Mouse (Mus musculus) liver, embryonic 15.5 days (tissue): ENCODE measurements around the gene Vamp5. TPM values are rescaled to one million over a fixed set of nuclear protein-coding genes. Genes with fewer than 3 reads are reported as not detected.

Source experiments
- ATAC-seq: fragments of 200-750 bp; cut with Nextera tagmentation; 2 replicates; pipeline ENCODE4 v1.8.0; 2017; ENCODE audit warnings: moderate number of reproducible peaks, mild to moderate bottlenecking, moderate library complexity; ENCODE audit not compliant: insufficient read depth
- H3K27ac ChIP-seq: fragments of 300-500 bp; sonication (generic); replicated peaks from 2 replicates; pipeline ENCODE4 v1.5.1; 2015; ENCODE audit warnings: mild to moderate bottlenecking, inconsistent platforms
- H3K27me3 ChIP-seq: fragments of 300-500 bp; sonication (generic); 2 replicates; pipeline ENCODE4 v1.6.1; 2015; ENCODE audit warnings: mild to moderate bottlenecking, inconsistent platforms
- H3K36me3 ChIP-seq: fragments of 300-500 bp; sonication (generic); replicated peaks from 2 replicates; pipeline ENCODE4 v1.6.1; 2015; ENCODE audit warnings: moderate library complexity, mild to moderate bottlenecking, inconsistent platforms
- H3K4me1 ChIP-seq: fragments of 300-500 bp; sonication (generic); replicated peaks from 2 replicates; pipeline ENCODE4 v1.6.1; 2015; ENCODE audit warnings: inconsistent platforms
- H3K4me2 ChIP-seq: fragments of 300-500 bp; sonication (generic); 2 replicates; pipeline ENCODE4 v1.6.1; 2015; ENCODE audit warnings: moderate library complexity, mild to moderate bottlenecking, inconsistent platforms
- H3K4me3 ChIP-seq: fragments of 300-500 bp; sonication (generic); replicated peaks from 2 replicates; pipeline ENCODE4 v1.5.1; 2015; ENCODE audit warnings: mild to moderate bottlenecking, inconsistent platforms
- H3K9ac ChIP-seq: fragments of 300-500 bp; sonication (generic); 2 replicates; pipeline ENCODE4 v1.6.1; 2015; ENCODE audit warnings: moderate library complexity, mild to moderate bottlenecking, inconsistent platforms
- H3K9me3 ChIP-seq: fragments of 300-500 bp; sonication (generic); replicated peaks from 2 replicates; pipeline ENCODE4 v1.6.1; 2016; ENCODE audit warnings: inconsistent platforms
- WGBS: fragments of 180-500 bp; shearing (Covaris S2); methylation state at CpG from one replicate; pipeline ENCODE4 v1.1.7; 2015; ENCODE audit warnings: mixed read lengths; ENCODE audit not compliant: insufficient replicate concordance; 5-methylcytosine and 5-hydroxymethylcytosine counted together
- polyA plus RNA-seq: library from polyadenylated mRNA; unstranded; fragments of >200 nt; fragmentation: Nextera tagmentation; extraction: Ambion mirVana; gene quantifications from 2 replicates; pipeline ENCODE4 v1.2.1, GENCODE M21; 2015

Gene Vamp5
- 66.2 and 67.1 TPM in 2 replicates for polyA plus RNA-seq

DNA sequence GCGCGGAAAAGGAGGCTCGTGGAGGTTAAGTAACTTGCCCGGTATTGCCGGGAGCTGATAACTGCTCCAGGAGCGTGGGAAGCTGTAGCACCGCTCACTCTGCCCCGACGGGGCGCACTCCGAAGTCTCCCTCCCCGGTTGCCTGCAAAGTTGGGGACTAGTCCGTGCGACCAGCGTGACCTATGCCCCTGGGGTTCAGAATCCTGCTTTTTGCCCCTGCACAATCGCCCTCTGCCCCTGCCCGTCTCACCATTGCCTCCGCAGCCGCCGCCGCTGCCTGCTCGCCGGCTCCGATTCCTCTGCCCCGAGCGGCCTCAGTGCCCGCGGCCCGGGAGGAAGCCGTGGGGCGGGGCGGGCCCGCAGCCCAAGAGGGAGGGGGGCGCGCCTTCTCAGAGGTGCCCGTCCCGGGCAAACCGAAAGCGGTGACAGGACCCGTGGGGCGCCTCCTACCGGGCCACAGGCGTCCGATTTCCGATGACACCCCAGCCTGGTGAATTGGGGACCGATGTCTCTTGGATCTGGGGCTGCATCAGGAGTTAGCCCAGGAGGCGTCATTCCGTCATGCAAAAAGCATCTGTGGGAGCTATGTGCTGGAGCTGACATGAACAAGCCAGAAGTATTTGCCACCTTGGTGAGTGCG lies at the start of gene Vamp5:
Gene Vamp5 (minus strand): TSS at position 338 of the 640 bp plus-strand sequence.
- Histone ChIP-seq H3K27me3 (no peaks in the 10 kb centered on the region), H3K9me3 (no peaks in the 10 kb centered on the region), H3K4me3 (peak within 1 kb of the TSS; percentile 77), H3K4me1 (peaks cover 90% of the 10 kb centered on the region), H3K36me3 (peaks cover 10% of the 10 kb centered on the region), H3K4me2 (peak within 1 kb of the TSS; percentile 73), H3K27ac (peak within 1 kb of the TSS; percentile 92), H3K9ac (peak within 1 kb of the TSS; percentile 86)
- WGBS = under 1% methylated on average over 49 of the region's 49 CpGs
- peak; percentile 85 for ATAC-seq

DNA sequence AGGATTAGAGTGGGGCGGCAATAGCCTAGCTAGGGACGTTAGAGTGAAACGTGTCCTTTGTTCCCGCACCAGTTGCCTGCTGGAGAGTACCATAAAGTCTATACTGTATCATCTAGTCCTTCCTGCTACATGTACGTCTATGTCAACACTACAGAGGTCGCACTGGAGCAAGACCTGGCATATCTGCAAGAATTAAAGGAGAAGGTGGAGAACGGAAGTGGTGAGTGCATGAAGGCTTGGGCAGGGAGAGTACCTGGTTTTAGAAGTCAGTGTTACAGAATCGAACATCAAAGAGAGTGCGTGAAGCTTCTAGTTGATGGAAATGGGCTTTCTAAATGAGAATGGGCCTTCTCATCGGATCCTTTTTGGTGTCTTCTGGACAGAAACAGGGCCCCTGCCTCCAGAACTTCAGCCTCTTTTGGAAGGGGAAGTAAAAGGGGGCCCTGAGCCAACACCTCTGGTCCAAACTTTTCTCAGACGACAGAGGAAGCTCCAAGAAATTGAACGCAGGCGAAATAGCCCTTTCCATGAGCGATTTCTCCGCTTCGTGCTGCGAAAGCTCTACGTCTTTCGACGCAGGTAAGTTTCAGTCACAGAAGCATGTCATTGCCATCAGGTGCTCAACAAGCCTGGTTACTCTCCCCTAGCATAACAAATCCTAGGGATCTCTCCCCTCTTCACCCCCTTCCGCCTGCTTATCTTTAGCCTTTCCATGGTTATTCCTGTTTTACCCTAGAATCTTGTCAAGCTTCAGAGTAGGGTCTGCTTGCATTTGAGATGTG lies 49.0 kb upstream of the Vamp5 start:
- Histone ChIP-seq H3K27me3 (no peaks in the 10 kb centered on the region), H3K4me1 (no peaks in the 10 kb centered on the region), H3K9ac (no peak overlapping the region), H3K4me3 (no peak overlapping the region), H3K27ac (no peak overlapping the region), H3K36me3 (peaks cover 96% of the 10 kb centered on the region), H3K4me2 (no peak overlapping the region), H3K9me3 (no peaks in the 10 kb centered on the region)
- no peak for ATAC-seq
- 82% methylated on average over 21 of the region's 21 CpGs for WGBS

DNA sequence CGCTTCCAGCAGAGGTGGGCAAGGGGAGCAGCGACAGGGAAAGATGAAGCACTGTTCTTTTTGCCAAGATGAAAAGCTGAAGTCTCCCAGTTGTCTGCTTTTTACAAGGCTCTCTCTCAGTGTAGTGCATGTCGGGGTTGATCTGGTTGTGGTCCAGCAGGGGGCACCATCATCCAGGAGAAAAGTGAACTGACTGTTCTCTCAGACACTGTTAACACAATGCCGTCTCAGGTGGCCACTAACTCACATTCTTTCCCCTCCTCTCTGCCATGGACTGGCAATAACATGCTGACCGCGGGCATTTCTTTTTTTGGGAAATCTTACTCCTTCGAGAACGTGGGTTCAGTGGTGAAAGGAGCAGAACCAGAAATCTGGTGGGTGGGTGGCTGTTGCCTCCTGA lies 47.8 kb upstream of the Vamp5 start:
- WGBS = 34% methylated on average over 8 of the region's 8 CpGs
- Histone ChIP-seq H3K9ac (no peak overlapping the region), H3K4me2 (no peak overlapping the region), H3K4me1 (no peaks in the 10 kb centered on the region), H3K27me3 (no peaks in the 10 kb centered on the region), H3K36me3 (peaks cover 96% of the 10 kb centered on the region), H3K27ac (no peak overlapping the region), H3K9me3 (no peaks in the 10 kb centered on the region), H3K4me3 (no peak overlapping the region)
- ATAC-seq = no peak

DNA sequence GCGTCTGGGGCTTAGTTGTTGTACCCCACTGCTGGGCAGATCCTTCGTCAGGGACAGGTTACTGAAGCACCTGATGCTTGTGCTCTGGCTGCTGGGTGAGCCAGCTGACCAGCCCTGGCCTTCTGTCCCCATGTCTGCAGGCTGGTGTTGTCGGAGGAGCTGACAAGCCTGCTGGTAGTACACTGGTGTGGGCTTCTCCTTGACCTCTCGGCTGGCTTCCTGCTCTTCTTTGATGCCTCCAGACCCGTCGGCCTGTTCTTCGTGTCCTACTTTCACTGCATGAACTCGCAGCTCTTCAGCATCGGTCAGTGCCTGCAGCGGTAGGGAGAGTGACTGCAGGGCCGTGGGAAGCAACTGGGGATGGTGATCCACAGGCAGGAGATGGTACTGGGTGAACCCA lies 45.4 kb upstream of the Vamp5 start:
- H3K9ac ChIP-seq = no peak overlapping the region
- 0 out of 2 replicates have a peak, but pooled peaks cover 2% of the 10 kb centered on the region for H3K4me1 ChIP-seq
- no peaks in the 10 kb centered on the region for H3K9me3 ChIP-seq
- H3K4me2 ChIP-seq = no peak overlapping the region
- ATAC-seq = no peak
- H3K4me3 ChIP-seq = no peak overlapping the region
- WGBS = 81% methylated on average over 11 of the region's 11 CpGs
- H3K27ac ChIP-seq = no peak overlapping the region
- peaks cover 91% of the 10 kb centered on the region for H3K36me3 ChIP-seq
- H3K27me3 ChIP-seq = no peaks in the 10 kb centered on the region

DNA sequence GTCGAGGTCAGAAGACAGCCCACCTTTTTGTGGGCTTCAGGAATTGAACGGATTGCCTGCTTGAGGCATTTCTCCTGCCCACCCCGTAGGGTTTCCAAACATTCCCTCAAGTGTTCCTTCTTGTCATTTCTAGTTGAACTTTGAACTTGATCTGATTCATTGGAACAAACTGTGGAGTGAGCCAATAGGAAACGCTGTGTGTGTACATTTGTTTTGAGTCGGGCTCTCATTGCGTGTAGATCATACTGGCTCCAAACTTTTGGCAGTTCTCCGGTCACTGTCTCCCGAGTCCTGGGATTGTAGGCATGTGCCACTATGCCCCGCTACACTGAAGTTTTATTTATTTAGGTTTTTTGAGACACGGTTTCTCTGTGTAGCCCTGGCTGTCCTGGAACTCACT lies 40.6 kb upstream of the Vamp5 start:
- no peak for ATAC-seq
- Histone ChIP-seq H3K9me3 (no peaks in the 10 kb centered on the region), H3K27ac (no peak overlapping the region), H3K9ac (no peak overlapping the region), H3K4me2 (no peak overlapping the region), H3K4me1 (peaks cover 40% of the 10 kb centered on the region), H3K36me3 (peaks cover 65% of the 10 kb centered on the region), H3K4me3 (no peak overlapping the region), H3K27me3 (no peaks in the 10 kb centered on the region)
- WGBS = 81% methylated on average over 10 of the region's 10 CpGs

DNA sequence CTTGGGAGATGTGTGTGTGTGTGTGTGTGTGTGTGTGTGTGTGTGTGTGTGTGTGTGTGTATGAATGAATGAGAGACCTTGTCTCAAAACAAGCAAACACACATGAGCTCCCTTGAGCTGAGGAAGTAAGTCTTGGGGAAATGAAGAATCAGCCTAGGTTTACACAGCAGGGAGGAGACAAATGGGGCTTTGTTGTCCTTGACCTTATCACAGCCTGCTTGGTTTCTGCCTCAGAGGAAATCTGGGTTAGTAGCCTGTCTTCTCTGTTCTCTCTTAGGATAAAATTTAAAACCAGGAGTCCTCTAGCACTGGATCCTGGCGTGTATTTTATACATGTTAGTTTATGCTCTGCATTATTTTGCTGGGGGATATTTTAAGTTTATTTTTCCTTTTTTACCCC lies 39.5 kb upstream of the Vamp5 start:
- no peak for ATAC-seq
- Histone ChIP-seq H3K4me1 (peaks cover 45% of the 10 kb centered on the region), H3K4me3 (no peak overlapping the region)

DNA sequence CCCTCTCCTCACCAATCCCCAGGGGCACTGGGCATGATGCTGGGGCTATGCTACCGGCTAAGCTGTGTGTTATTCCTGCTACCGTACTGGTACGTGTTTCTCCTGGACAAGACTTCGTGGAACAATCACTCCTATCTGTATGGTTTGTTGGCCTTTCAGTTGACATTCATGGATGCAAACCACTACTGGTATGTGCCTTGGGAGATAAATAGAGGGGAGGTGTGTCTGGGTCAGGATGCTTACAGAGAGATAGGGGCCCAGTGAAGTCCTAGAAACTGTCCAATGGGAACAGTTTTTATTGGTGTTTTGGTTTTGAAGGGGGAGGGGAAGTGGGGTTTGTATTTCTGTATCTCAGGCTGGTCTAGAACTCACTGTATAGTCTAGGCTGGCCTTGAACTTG lies 38.0 kb upstream of the Vamp5 start:
- H3K4me2 ChIP-seq = peak overlapping the region; percentile 36; the same call in 1 of the 2 replicates
- peak overlapping the region; percentile 59 for H3K27ac ChIP-seq
- peak; percentile 51; the same call in 1 of the 2 replicates for ATAC-seq
- no peak overlapping the region for H3K4me3 ChIP-seq
- H3K9me3 ChIP-seq = no peaks in the 10 kb centered on the region
- no peaks in the 10 kb centered on the region for H3K27me3 ChIP-seq
- H3K4me1 ChIP-seq = peaks cover 58% of the 10 kb centered on the region
- 18% methylated on average over 4 of the region's 4 CpGs for WGBS
- peaks cover 39% of the 10 kb centered on the region for H3K36me3 ChIP-seq
- no peak overlapping the region for H3K9ac ChIP-seq

More for the DNA sequence above, 39.5 kb upstream of the Vamp5 start:
- Histone ChIP-seq H3K27ac (no peak overlapping the region), H3K4me2 (no peak overlapping the region), H3K36me3 (peaks cover 54% of the 10 kb centered on the region), H3K9ac (no peak overlapping the region), H3K27me3 (no peaks in the 10 kb centered on the region), H3K9me3 (no peaks in the 10 kb centered on the region)
- 75% methylated on average over 1 of the region's 1 CpGs for whole genome bisulfite sequencing

DNA sequence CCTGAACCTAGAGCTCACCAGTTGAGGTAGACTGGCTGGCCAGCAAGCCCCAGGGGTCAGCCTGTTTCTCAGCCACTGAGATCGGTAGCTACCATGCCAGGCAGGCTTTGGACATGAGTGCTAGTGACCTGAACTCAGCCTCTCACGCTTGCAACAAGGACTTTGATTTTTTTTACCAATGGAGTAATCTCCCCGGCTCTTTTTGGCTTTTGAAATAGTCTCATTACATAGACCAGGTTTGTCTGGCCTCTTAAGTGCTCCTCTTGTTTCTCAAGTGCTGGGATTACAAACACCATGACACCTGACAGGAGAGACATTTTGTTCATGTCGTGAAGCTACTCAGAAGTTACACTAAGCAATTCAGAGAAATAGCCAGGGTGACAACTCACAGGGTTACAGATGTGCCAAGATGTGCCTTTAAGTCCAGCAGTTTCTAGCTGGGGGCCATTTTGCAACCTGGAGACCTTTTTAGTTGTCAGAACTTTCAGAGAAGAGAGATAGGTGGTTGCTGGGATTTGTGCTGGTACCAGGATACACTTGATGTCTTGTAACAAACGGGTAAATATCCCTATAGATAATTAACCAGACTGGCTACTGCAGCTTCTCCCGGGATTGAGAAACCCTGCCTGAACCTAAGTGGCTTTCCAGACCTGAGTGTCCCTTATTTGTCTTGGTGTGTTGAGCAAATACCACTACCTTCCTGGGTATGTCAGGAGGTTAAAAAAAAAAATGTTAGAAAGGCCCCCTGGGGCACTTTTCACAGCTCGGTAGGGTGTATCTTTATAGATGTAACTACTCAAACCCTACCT lies 35.9 kb upstream of the Vamp5 start:
- Histone ChIP-seq H3K27me3 (no peaks in the 10 kb centered on the region), H3K27ac (peak overlapping the region; percentile 49), H3K9ac (no peak overlapping the region), H3K4me1 (peaks cover 58% of the 10 kb centered on the region), H3K9me3 (no peaks in the 10 kb centered on the region), H3K4me3 (peak overlapping the region; percentile 14), H3K4me2 (peak overlapping the region; percentile 77), H3K36me3 (peaks cover 20% of the 10 kb centered on the region)
- WGBS = 71% methylated on average over 7 of the region's 7 CpGs
- ATAC-seq = no peak

DNA sequence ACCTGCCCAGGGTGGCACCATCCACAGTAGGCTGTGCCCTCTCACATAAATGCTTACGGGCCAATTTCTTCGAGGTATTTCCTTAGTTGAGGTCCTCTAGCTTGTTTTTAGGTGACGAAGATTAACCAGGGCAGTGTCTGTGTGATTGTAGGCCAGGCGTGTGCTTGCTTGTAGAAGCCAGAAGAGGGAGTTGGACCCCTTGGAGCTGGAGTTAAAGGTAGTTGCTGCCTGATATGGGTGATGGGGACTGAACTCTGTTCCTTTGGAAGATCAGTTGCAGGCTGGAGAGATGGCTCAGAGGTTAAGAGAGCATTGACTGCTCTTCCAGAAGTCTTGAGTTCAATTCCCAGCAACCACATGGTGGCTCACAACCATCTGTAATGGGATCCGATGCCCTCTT lies 34.9 kb upstream of the Vamp5 start:
- Histone ChIP-seq H3K4me3 (peak overlapping the region; percentile 66), H3K27ac (peak overlapping the region; percentile 14; the same call in 1 of the 2 replicates), H3K9ac (peak overlapping the region; percentile 57; the same call in 1 of the 2 replicates), H3K4me2 (peak overlapping the region; percentile 77), H3K27me3 (no peaks in the 10 kb centered on the region), H3K9me3 (no peaks in the 10 kb centered on the region), H3K36me3 (peaks cover 17% of the 10 kb centered on the region), H3K4me1 (peaks cover 57% of the 10 kb centered on the region)
- ATAC-seq = no peak
- 68% methylated on average over 5 of the region's 5 CpGs for WGBS

DNA sequence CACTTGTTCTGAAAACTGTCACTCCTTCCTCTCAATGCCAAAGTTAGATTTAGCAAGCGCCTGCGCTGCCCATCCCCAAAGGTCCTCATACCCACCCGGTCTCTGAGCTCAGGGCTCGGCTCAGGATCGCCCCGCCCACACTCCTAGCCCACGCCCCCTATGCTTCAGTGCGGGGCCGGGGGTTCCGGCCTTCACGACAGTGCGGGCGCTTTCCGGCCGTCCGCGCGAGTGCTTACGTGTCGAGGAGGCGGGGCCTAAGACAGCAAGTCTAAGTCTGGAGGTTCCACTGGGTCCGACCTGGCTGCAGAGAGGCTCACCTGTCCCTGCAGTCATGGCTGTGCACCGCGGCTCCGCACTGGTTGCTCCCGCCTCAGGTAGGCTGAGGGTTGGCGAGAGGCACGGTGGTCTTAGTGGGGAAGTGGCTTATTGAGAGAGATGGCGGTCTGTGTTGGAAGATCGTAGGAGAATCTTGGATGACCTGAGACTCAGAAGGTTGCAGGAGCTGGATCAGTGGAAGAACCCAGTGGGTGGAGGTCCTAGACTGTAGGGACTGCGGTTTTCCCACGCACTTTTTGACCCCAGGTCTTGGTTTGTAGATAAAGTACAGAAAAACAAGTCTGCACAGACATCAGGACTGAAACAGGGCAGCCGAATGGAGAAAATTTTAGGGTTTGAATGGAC lies 33.9 kb upstream of the Vamp5 start, which contains the start of gene Ggcx:
Gene Ggcx (plus strand): TSS at position 233 of the 681 bp plus-strand sequence.
- WGBS = under 1% methylated on average over 33 of the region's 33 CpGs
- H3K9ac ChIP-seq = peak within 1 kb of the TSS; percentile 57
- peak within 1 kb of the TSS; percentile 66 for H3K4me3 ChIP-seq
- H3K36me3 ChIP-seq = peaks cover 15% of the 10 kb centered on the region
- H3K27ac ChIP-seq = peak within 1 kb of the TSS; percentile 51
- H3K27me3 ChIP-seq = no peaks in the 10 kb centered on the region
- peak within 1 kb of the TSS; percentile 77 for H3K4me2 ChIP-seq
- ATAC-seq = peak; percentile 84
- peaks cover 48% of the 10 kb centered on the region for H3K4me1 ChIP-seq
- no peaks in the 10 kb centered on the region for H3K9me3 ChIP-seq
